Comparison of ENCODE assay signal across 31 mouse cellular contexts in the genomic region with DNA sequence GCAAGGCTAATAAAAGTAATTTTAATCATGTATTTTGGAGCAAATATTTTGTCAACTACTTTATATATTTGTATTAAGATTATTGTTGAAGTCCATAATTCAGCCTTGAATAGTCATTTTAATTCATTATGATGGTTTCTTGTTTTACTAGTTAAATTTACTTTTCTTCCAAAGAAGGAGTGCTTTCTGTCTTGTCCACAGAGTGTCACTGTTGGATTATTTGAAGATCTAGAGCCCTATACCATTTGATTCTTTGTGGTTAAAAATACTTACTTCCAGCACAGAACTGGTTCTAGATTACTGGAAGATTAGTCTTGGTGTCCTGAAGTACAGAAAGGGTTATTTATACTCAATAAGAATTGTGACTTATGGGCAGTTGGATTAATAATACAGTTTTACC. TPM values are rescaled to one million over a fixed set of nuclear protein-coding genes. Genes with fewer than 3 reads are reported as not detected.
"Had no signal": no experiment of that assay in that cellular context is flagged by ENCODE, and none has a peak within 500 bp of the region (broad histone marks: within the 10 kb centered on the region; RNA-seq: fewer than 3 reads in every experiment).

No protein-coding gene starts in this region.

- H3K9me3 ChIP-seq: limb, embryonic 10.5 days; limb, embryonic 13.5 days; liver, embryonic 12.5 days; liver, embryonic 15.5 days; lung, embryonic 15.5 days; megakaryocyte, embryonic 14.5 days; midbrain, embryonic 10.5 days; stomach, embryonic 15.5 days had no signal

- DNase-seq: kidney, adult 18-20 months; kidney, adult 9 months; kidney, postnatal 14 days; kidney, postnatal 4 days; layer of hippocampus, postnatal 36 days; liver; lung, adult 18-20 months; lung, postnatal 10 days; lung, postnatal 36 days; right cerebral cortex, postnatal 25 days; spleen, adult 18-20 months; thymus, adult 18-20 months; thymus, postnatal 36 days had no signal

- H3K4me3 ChIP-seq: limb, embryonic 10.5 days; limb, embryonic 13.5 days; liver, embryonic 12.5 days; liver, embryonic 15.5 days; lung, embryonic 15.5 days; megakaryocyte, embryonic 14.5 days; midbrain, embryonic 10.5 days; stomach, embryonic 15.5 days had no signal

- H3K4me2 ChIP-seq: limb, embryonic 13.5 days; liver, embryonic 12.5 days; liver, embryonic 15.5 days; lung, embryonic 15.5 days; stomach, embryonic 15.5 days had no signal

- H3K27me3 ChIP-seq: liver, embryonic 12.5 days; liver, embryonic 15.5 days; lung, embryonic 15.5 days; megakaryocyte, embryonic 14.5 days; stomach, embryonic 15.5 days had no signal

- H3K27ac ChIP-seq: limb, embryonic 10.5 days; limb, embryonic 13.5 days; liver, embryonic 12.5 days; liver, embryonic 15.5 days; lung, embryonic 15.5 days; midbrain, embryonic 10.5 days; stomach, embryonic 15.5 days had no signal

- H3K36me3 ChIP-seq: limb, embryonic 10.5 days; limb, embryonic 13.5 days; liver, embryonic 12.5 days; liver, embryonic 15.5 days; lung, embryonic 15.5 days; midbrain, embryonic 10.5 days; stomach, embryonic 15.5 days had no signal

- H3K9ac ChIP-seq: limb, embryonic 13.5 days; liver, embryonic 12.5 days; liver, embryonic 15.5 days; lung, embryonic 15.5 days; stomach, embryonic 15.5 days had no signal

- H3K4me1 ChIP-seq: limb, embryonic 10.5 days; limb, embryonic 13.5 days; liver, embryonic 12.5 days; liver, embryonic 15.5 days; lung, embryonic 15.5 days; megakaryocyte, embryonic 14.5 days; midbrain, embryonic 10.5 days; stomach, embryonic 15.5 days had no signal

- ATAC-seq: intestine, embryonic 16.5 days; liver, embryonic 12.5 days; midbrain, embryonic 16.5 days had no signal

RNA-seq across cellular contexts. Expression of gene Gm15262, which starts 29.2 kb away (rescaled TPM):
- total RNA-seq: layer of hippocampus, adult 18-20 months; layer of hippocampus, postnatal 10 days; layer of hippocampus, postnatal 36 days; left cerebral cortex, adult 8-10 months; left cerebral cortex, postnatal 14 days had no signal
- polyA plus RNA-seq: intestine, embryonic 16.5 days; kidney, embryonic 16.5 days; limb, embryonic 10.5 days; limb, embryonic 13.5 days; liver, embryonic 12.5 days; liver, embryonic 15.5 days; lung, embryonic 15.5 days; midbrain, embryonic 10.5 days; midbrain, embryonic 16.5 days; neural tube, embryonic 11.5 days; neural tube, embryonic 14.5 days; stomach, embryonic 15.5 days; urinary bladder, adult 2 months had no signal
